Mouse (Mus musculus) gonadal fat pad, adult 2 months (tissue): ENCODE data around the gene Ano10. TPM values are rescaled to one million over a fixed set of nuclear protein-coding genes. Genes with fewer than 3 reads are reported as not detected.
A peak's percentile ranks its signal among the peaks of the same experiment; 100 is the strongest.

Experiments
- DNase-seq: peaks from one replicate; pipeline ENCODE4 v3.0.0-alpha.2; 2012; ENCODE audit warnings: low read depth
- polyA plus RNA-seq: library from polyadenylated mRNA; depleted of rRNA; stranded (reverse); fragments of >200 nt; gene quantifications from 2 replicates; pipeline ENCODE4 v1.2.3, GENCODE M21; 2012

Ano10 gene
- polyA plus RNA-seq, 1 experiment, result 127 TPM

GRCm38 (mm10) chr9:122157079-122157441, 137.2 kb downstream of the Ano10 start:
- no peak for DNase-seq

- no peak for DNase-seq
Observed at GRCm38 (mm10) chr9:122156389-122157078, 137.7 kb downstream of the Ano10 start.

DNA sequence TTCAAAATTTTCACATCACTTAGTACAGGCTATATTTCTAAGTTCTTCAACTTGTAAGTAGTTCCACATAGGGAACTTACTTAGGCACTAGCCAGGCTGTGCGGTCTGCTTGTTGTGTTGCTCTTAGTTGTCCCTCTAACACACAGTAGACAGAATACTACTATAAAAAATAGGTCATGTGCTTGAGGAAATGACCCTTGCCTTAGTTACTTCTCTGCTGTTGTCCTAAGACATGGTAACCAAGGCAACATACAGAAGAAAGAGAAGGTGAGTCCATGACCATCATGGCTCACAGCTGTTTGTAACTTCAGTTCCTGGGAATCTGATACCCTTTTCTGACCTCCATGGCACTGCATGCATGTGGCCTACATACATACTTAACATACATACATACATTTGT, 139.0 kb downstream of the Ano10 start:
- no peak for DNase-seq

DNA sequence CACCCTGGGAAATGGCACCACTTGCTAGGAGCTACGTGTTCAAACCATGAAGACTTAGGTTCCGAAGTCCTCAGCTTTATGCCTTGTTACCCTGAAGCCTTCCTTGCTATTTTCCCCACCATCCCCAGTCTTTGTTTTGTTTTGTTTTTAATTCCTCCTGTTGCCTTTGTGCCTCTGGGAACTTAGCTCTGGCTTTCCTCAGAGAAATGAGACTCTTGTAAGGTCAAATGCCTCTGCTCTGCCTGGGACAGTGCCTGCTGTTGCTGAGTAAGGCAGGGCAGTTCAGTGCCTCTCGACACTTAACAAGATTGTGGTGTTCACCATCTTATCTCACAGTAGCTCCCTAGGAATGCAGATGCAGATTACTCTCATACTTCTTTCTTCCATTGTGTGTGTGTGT, 140.8 kb downstream of the Ano10 start:
- no peak for DNase-seq

GRCm38 (mm10) chr9:122152501-122152900, 141.7 kb downstream of the Ano10 start:
- DNase-seq, result no peak

DNA sequence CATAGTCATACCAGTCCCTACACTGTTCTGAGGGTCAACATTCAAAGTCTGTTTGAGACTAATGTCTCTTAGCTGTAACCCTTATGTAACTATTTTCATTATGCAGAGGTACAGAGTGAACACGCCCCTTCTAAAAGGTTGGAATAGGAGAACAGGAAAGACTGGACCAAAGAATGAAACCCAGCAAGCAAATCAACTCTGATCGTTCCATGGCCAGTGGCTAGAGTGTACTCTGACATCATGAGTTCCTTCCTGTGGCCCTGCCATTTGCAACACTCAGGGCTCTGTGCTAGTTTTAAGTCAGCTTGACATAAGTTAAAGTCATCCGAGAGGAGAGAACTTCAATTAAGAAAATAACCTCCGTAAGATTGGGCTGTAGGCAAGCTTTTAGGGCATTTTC, 142.2 kb downstream of the Ano10 start:
- DNase-seq, result peak; percentile 50

- DNase-seq, result peak; percentile 44
Observed at GRCm38 (mm10) chr9:122149997-122150826, 144.0 kb downstream of the Ano10 start.

DNA sequence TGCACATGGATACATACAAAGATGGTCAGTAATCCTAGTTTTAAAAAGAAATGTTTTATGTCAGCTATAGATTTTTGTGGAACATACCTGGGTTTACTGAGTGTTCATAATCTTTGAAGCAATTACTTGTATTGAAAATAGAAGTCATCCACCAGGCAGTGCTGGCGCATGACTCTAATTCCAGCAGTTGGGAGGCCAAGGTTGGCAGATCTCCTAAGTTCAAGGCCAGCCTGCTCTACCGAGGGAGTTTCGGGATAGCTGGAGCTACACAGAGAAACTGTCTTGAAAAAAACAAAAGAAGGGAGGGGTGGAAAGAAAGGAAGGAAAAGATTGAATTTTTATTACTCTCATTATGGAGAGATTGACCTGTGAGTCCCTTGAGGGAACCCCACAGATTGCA, 145.9 kb downstream of the Ano10 start:
- no peak for DNase-seq

GRCm38 (mm10) chr9:122146124-122146870, 147.9 kb downstream of the Ano10 start:
- no peak for DNase-seq

- no peak for DNase-seq
Observed at GRCm38 (mm10) chr9:122145677-122146076, 148.5 kb downstream of the Ano10 start.

DNA sequence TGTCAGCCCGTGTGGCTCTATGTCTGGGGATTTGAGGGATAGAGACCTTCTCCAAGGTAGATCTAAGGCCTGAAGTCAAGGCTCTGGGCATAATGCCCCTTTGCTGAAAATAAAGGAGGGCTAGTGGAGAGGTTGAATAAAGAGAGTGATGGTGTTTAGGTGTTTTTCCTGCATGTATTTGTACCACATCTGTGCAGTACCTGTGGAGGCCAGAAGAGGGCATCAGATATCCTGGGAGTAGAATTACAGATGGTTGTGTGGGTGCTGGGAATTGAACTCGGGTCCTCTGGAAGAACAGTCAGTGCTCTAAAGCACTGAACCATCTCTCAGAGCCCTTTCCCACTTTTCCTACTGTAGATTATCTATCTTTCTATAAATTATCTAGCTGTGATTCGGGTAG, 149.4 kb downstream of the Ano10 start:
- DNase-seq, result no peak

- DNase-seq, result no peak
Observed at GRCm38 (mm10) chr9:122143219-122143618, 151.0 kb downstream of the Ano10 start.

- no peak for DNase-seq
Observed at GRCm38 (mm10) chr9:122139236-122139635, 155.0 kb downstream of the Ano10 start.

DNA sequence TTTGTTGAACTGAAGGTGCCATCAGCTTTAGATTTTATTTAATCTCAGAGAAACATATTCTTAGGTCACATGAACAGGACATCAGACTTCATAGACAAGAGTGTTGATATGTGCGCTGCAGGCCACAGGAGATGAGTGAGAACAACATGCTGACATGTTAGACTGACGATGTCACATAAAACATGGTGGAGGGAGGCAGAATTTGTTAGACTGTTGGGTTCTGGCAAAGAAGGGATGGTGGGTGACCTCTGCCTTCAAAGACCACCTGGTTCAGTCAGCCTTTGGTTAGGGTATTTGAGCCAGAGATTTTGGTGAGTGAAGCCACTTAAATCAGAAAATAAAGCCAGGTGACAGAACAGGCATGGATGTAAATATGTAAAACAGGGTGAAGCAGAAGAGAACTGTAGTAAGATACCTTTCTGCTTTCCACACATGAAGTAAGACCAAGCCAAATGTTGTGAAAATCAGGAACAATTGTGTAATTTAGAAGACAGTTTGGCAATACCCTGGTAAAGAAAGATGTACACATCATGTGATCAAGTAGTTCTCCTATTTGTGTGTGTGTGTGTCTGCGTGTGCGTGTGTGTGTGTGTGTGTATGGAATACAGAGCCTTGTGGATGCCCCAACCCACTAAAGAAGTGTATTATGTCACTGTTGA, 155.7 kb downstream of the Ano10 start:
- DNase-seq, result no peak

GRCm38 (mm10) chr9:122137960-122138359, 156.3 kb downstream of the Ano10 start:
- DNase-seq, result no peak

GRCm38 (mm10) chr9:122135885-122136170, 158.4 kb downstream of the Ano10 start:
- no peak for DNase-seq

- no peak for DNase-seq
Observed at GRCm38 (mm10) chr9:122135095-122135884, 158.9 kb downstream of the Ano10 start.

DNA sequence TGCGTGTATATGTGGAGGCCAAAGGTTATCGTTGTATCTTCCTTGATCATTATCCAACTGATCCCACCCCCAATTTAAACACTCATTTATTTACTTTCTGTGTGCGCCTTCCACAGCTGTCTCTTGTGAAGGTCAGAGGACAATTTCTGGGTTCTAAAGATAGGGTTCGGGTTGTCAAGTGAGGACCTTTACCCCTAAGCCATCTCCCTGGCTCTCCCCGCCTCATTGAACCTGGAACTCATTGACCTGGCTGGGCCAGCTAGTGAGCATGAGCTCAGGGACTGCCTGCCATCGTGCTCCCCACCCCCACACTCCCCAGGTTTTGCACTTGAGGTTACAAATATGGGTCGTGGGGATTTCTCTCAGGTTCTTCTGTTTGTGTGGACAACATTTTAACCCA, 162.1 kb downstream of the Ano10 start:
- DNase-seq, result no peak

- no peak for DNase-seq
Observed at GRCm38 (mm10) chr9:122130666-122131065, 163.6 kb downstream of the Ano10 start.

DNA sequence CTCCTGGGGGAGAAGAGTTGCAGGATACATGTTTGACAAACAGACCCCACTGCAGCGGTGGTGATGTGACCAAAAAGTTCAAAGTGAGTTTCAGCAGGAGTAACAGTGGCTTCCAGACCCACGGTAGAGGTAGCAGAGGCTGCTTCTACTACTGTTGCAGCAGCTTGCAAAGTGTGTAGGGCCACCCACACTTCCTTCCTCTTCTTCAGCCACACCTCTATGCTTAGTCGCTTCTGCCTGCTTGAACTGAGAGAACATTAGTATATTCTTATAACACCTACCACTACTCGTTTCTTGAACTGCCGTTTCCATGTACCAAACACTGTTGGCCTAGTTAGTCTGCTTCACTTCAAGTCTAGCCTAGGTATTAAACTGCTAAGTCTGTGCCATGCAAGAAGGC, 165.5 kb downstream of the Ano10 start:
- DNase-seq, result no peak

- no peak for DNase-seq
Observed at GRCm38 (mm10) chr9:122127271-122127785, 166.9 kb downstream of the Ano10 start.
